Mouse (Mus musculus): ENCODE measurements around the gene Mef2d. TPM values are rescaled to one million over a fixed set of nuclear protein-coding genes. Genes with fewer than 3 reads are reported as not detected.
"Not testable (repeated sequence)": the region's sequence is repeated elsewhere in the genome, so short reads cannot be mapped to it uniquely, and the experiment has no call there.

Gene Mef2d
- polyA plus RNA-seq, 1 experiment = 121 TPM

GRCm38 (mm10) chr3:88177562-88178345, 35.6 kb downstream of the Mef2d start:
- H3K27me3 ChIP-seq (ENCODE audit: control insufficient read depth, insufficient read depth, insufficient read length) = no peaks in the 10 kb centered on the region
- H3K4me2 ChIP-seq (ENCODE audit: low read depth) = peak overlapping the region; percentile 70
- H3K36me3 ChIP-seq (ENCODE audit: control insufficient read depth, insufficient read depth) = peaks cover 9% of the 10 kb centered on the region
- no peaks in the 10 kb centered on the region for H3K79me2 ChIP-seq (ENCODE audit: control insufficient read depth, insufficient read depth)
- TF ChIP-seq E2F4 (IDR thresholded peaks at IDR 0.05; ENCODE audit: insufficient read depth) = no peak
- peak in 1 of 3 experiments; percentile 13 for TF ChIP-seq MYOG (IDR thresholded peaks at IDR 0.05; ENCODE audit: control insufficient read depth in 1 of 3, insufficient read depth in 1 of 3, insufficient read length in 2 of 3, low read depth in 2 of 3)
- TF ChIP-seq POLR2A (IDR thresholded peaks at IDR 0.05; ENCODE audit: insufficient read length, low read depth) = peak; percentile 72
- no peak for TF ChIP-seq CEBPB (IDR thresholded peaks at IDR 0.05; ENCODE audit: insufficient read depth, poor library complexity, severe bottlenecking)
- TF ChIP-seq MAX (IDR thresholded peaks at IDR 0.05; ENCODE audit: low read depth) = peak; percentile 91
- TF ChIP-seq MYOD1 (IDR thresholded peaks at IDR 0.05; ENCODE audit: control insufficient read depth in 1 of 3, insufficient read length in 2 of 3, low read depth in 2 of 3) = no peak
- TF ChIP-seq POLR2AphosphoS2 (IDR thresholded peaks at IDR 0.05; ENCODE audit: insufficient read length, low read depth) = peak; percentile 100
- TF ChIP-seq SRF (IDR thresholded peaks at IDR 0.05; ENCODE audit: control insufficient read depth, insufficient read length, low read depth) = peak; percentile 92
- no peak for TF ChIP-seq REST (IDR thresholded peaks at IDR 0.05; ENCODE audit: insufficient read depth, insufficient read length)
- peak; percentile 98 for TF ChIP-seq USF1 (IDR thresholded peaks at IDR 0.05; ENCODE audit: low read depth)
- no peak for TF ChIP-seq TCF12 (IDR thresholded peaks at IDR 0.05; ENCODE audit: insufficient read depth, poor library complexity, severe bottlenecking)
- TF ChIP-seq TCF3 (IDR thresholded peaks at IDR 0.05; ENCODE audit: insufficient read length, low read depth) = no peak
- peak overlapping the region; percentile 9 for H3ac ChIP-seq (ENCODE audit: control insufficient read depth, insufficient read length)
- H3K4me3 ChIP-seq = peak overlapping the region; percentile 39

DNA sequence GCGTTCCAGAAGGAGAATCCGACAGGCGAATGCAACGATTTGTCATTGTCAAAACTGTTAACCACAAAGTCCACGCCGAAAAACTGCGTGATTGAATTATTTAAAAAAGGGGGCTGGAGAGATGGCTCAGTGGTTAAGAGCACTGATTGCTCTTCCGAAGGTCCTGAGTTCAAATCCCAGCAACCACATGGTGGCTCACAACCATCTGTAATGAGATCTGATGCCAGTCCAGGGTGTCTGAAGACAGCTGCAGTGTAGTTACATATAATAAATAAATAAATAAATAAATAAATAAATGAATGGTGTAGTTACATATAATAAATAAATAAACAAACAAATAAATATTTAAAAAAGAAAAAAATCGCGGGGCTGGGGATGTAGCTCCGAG, 36.2 kb downstream of the Mef2d start:
- Histone ChIP-seq H3K4me2 (ENCODE audit: low read depth) (peak overlapping the region; percentile 70), H3ac (ENCODE audit: control insufficient read depth, insufficient read length) (peak overlapping the region; percentile 9), H3K4me3 (peak overlapping the region; percentile 39)
- not testable (repeated sequence) for H3K36me3 ChIP-seq (ENCODE audit: control insufficient read depth, insufficient read depth); H3K27me3 ChIP-seq (ENCODE audit: control insufficient read depth, insufficient read depth, insufficient read length); H3K79me2 ChIP-seq (ENCODE audit: control insufficient read depth, insufficient read depth)

- Histone ChIP-seq H3K4me2 (ENCODE audit: low read depth) (no peak overlapping the region), H3K36me3 (ENCODE audit: control insufficient read depth, insufficient read depth) (peaks cover 9% of the 10 kb centered on the region), H3K27me3 (ENCODE audit: control insufficient read depth, insufficient read depth, insufficient read length) (no peaks in the 10 kb centered on the region), H3K79me2 (ENCODE audit: control insufficient read depth, insufficient read depth) (no peaks in the 10 kb centered on the region), H3ac (ENCODE audit: control insufficient read depth, insufficient read length) (no peak overlapping the region), H3K4me3 (peak overlapping the region; percentile 39)
- TF ChIP-seq USF1 (IDR thresholded peaks at IDR 0.05; ENCODE audit: low read depth) = no peak
- no peak for TF ChIP-seq REST (IDR thresholded peaks at IDR 0.05; ENCODE audit: insufficient read depth, insufficient read length)
Measured at GRCm38 (mm10) chr3:88178986-88179385, 36.8 kb downstream of the Mef2d start.

DNA sequence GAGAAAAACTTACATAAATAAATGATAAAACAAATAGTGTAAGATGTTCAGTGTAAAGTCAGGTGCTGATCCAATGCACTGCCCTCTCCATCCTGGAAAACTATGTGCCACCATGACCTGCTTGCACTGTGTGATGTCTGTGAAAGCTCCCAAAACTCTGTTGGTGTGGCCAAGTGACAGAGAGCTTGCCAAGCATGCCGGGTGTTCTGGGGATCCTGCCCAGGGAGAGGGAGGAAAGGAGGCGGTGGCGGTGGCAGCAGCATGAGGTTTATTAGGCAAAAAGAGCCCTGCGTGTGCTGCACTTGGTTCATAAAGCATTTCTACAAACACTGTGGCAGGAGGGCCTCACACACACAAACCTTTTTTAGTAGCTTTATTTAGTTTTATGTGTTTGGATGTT, 39.2 kb downstream of the Mef2d start:
- no peak overlapping the region for H3K4me3 ChIP-seq
- H3ac ChIP-seq (ENCODE audit: control insufficient read depth, insufficient read length) = no peak overlapping the region
- no peaks in the 10 kb centered on the region for H3K79me2 ChIP-seq (ENCODE audit: control insufficient read depth, insufficient read depth)
- no peak overlapping the region for H3K4me2 ChIP-seq (ENCODE audit: low read depth)
- no peaks in the 10 kb centered on the region for H3K27me3 ChIP-seq (ENCODE audit: control insufficient read depth, insufficient read depth, insufficient read length)
- H3K36me3 ChIP-seq (ENCODE audit: control insufficient read depth, insufficient read depth) = no peaks in the 10 kb centered on the region
- no peak for TF ChIP-seq POLR2AphosphoS2 (IDR thresholded peaks at IDR 0.05; ENCODE audit: insufficient read length, low read depth)
- TF ChIP-seq TCF3 (IDR thresholded peaks at IDR 0.05; ENCODE audit: insufficient read length, low read depth) = no peak
- TF ChIP-seq TCF12 (IDR thresholded peaks at IDR 0.05; ENCODE audit: insufficient read depth, poor library complexity, severe bottlenecking) = no peak
- TF ChIP-seq POLR2A (IDR thresholded peaks at IDR 0.05; ENCODE audit: insufficient read length, low read depth) = no peak
- no peak for TF ChIP-seq SRF (IDR thresholded peaks at IDR 0.05; ENCODE audit: control insufficient read depth, insufficient read length, low read depth)
- TF ChIP-seq MAX (IDR thresholded peaks at IDR 0.05; ENCODE audit: low read depth) = no peak
- no peak for TF ChIP-seq CEBPB (IDR thresholded peaks at IDR 0.05; ENCODE audit: insufficient read depth, poor library complexity, severe bottlenecking)
- TF ChIP-seq REST (IDR thresholded peaks at IDR 0.05; ENCODE audit: insufficient read depth, insufficient read length) = no peak
- TF ChIP-seq MYOD1 (IDR thresholded peaks at IDR 0.05; ENCODE audit: control insufficient read depth in 1 of 3, insufficient read length in 2 of 3, low read depth in 2 of 3) = no peak
- TF ChIP-seq USF1 (IDR thresholded peaks at IDR 0.05; ENCODE audit: low read depth) = no peak
- TF ChIP-seq MYOG (IDR thresholded peaks at IDR 0.05; ENCODE audit: control insufficient read depth in 1 of 3, insufficient read depth in 1 of 3, insufficient read length in 2 of 3, low read depth in 2 of 3) = no peak
- no peak for TF ChIP-seq E2F4 (IDR thresholded peaks at IDR 0.05; ENCODE audit: insufficient read depth)

DNA sequence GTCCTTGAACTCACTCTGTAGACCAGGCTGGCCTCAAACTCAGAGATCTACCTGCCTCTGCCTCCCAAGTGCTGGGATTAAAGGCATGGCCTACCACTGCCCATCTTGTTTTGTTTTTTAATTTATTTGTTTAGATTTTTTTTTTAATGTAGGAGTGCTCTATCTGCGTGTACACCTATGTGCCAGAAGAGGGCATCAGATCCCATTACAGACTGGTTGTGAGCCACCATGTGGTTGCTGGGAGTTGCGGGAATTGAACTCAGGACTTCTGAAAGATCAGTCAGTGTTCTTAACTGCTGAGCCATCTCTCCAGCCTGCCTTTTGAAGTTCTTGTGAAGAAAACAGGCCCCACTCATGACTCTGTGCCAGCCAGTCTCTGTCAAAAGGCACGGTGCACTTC, 44.3 kb downstream of the Mef2d start:
- Histone ChIP-seq H3K79me2 (ENCODE audit: control insufficient read depth, insufficient read depth) (no peaks in the 10 kb centered on the region), H3K4me3 (no peak overlapping the region), H3K27me3 (ENCODE audit: control insufficient read depth, insufficient read depth, insufficient read length) (peaks cover 7% of the 10 kb centered on the region), H3K36me3 (ENCODE audit: control insufficient read depth, insufficient read depth) (no peaks in the 10 kb centered on the region), H3ac (ENCODE audit: control insufficient read depth, insufficient read length) (no peak overlapping the region), H3K4me2 (ENCODE audit: low read depth) (no peak overlapping the region)
- TF ChIP-seq POLR2AphosphoS2 (IDR thresholded peaks at IDR 0.05; ENCODE audit: insufficient read length, low read depth) = no peak
- no peak for TF ChIP-seq E2F4 (IDR thresholded peaks at IDR 0.05; ENCODE audit: insufficient read depth)
- TF ChIP-seq USF1 (IDR thresholded peaks at IDR 0.05; ENCODE audit: low read depth) = no peak
- no peak for TF ChIP-seq TCF3 (IDR thresholded peaks at IDR 0.05; ENCODE audit: insufficient read length, low read depth)
- no peak for TF ChIP-seq REST (IDR thresholded peaks at IDR 0.05; ENCODE audit: insufficient read depth, insufficient read length)
- no peak for TF ChIP-seq CEBPB (IDR thresholded peaks at IDR 0.05; ENCODE audit: insufficient read depth, poor library complexity, severe bottlenecking)

Data from myocyte (in vitro differentiated cells).